Mouse (Mus musculus): ENCODE measurements around the gene Ttll9. TPM values are rescaled to one million over a fixed set of nuclear protein-coding genes. Genes with fewer than 3 reads are reported as not detected.

Ttll9 gene
- polyA plus RNA-seq, 2 experiments: 0.14 to 0.47 TPM

- ATAC-seq (ENCODE audit: low FRiP score, low read depth) (no peak; the same call in 1 of the 2 replicates), DNase-seq (ENCODE audit: low spot score) (no peak)
- no peak overlapping the region for H3K4me3 ChIP-seq (replicated peaks; ENCODE audit: low read length)
- H3K27ac ChIP-seq (replicated peaks; ENCODE audit: low read depth, low read length): no peak overlapping the region
- TF ChIP-seq POLR2A (IDR thresholded peaks at IDR 0.05; ENCODE audit: borderline replicate concordance, extremely low read depth, insufficient read depth, insufficient read length): no peak
- peaks cover 6% of the 10 kb centered on the region for H3K4me1 ChIP-seq (ENCODE audit: control insufficient read depth, insufficient read depth, low read length)
- 89% methylated on average over 12 of the region's 12 CpGs for WGBS
- no peak overlapping the region for H3K4me2 ChIP-seq (replicated peaks; ENCODE audit: low read depth, low read length, severe bottlenecking)
- no peak overlapping the region for H3K9ac ChIP-seq (ENCODE audit: low read depth, low read length, severe bottlenecking)
- H3K27me3 ChIP-seq (ENCODE audit: control insufficient read depth, insufficient read depth, low read length): no peaks in the 10 kb centered on the region
- peaks cover 59% of the 10 kb centered on the region for H3K36me3 ChIP-seq (ENCODE audit: control insufficient read depth, insufficient read depth, low read length)
- no peaks in the 10 kb centered on the region for H3K9me3 ChIP-seq (ENCODE audit: control insufficient read depth, low read length)
Observed at GRCm38 (mm10) chr2:153009192-153009973, 47.1 kb downstream of the Ttll9 start.

GRCm38 (mm10) chr2:153013724-153014515, 51.6 kb downstream of the Ttll9 start:
- Histone ChIP-seq H3K27ac (replicated peaks; ENCODE audit: low read depth, low read length) (no peak overlapping the region), H3K9me3 (ENCODE audit: control insufficient read depth, low read length) (no peaks in the 10 kb centered on the region), H3K36me3 (ENCODE audit: control insufficient read depth, insufficient read depth, low read length) (peaks cover 40% of the 10 kb centered on the region), H3K27me3 (ENCODE audit: control insufficient read depth, insufficient read depth, low read length) (no peaks in the 10 kb centered on the region), H3K4me1 (ENCODE audit: control insufficient read depth, insufficient read depth, low read length) (peaks cover 8% of the 10 kb centered on the region), H3K4me3 (replicated peaks; ENCODE audit: low read length) (peak overlapping the region; percentile 82), H3K9ac (ENCODE audit: low read depth, low read length, severe bottlenecking) (peak overlapping the region; percentile 85), H3K4me2 (replicated peaks; ENCODE audit: low read depth, low read length, severe bottlenecking) (peak overlapping the region; percentile 85)
- TF ChIP-seq POLR2A (IDR thresholded peaks at IDR 0.05; ENCODE audit: borderline replicate concordance, extremely low read depth, insufficient read depth, insufficient read length): no peak
- DNase-seq (ENCODE audit: low spot score) (no peak), ATAC-seq (ENCODE audit: low FRiP score, low read depth) (no peak)
- 87% methylated on average over 11 of the region's 11 CpGs for WGBS

- Histone ChIP-seq H3K4me3 (replicated peaks; ENCODE audit: low read length) (peak within 1 kb of the TSS; percentile 82), H3K27me3 (ENCODE audit: control insufficient read depth, insufficient read depth, low read length) (no peaks in the 10 kb centered on the region), H3K9me3 (ENCODE audit: control insufficient read depth, low read length) (no peaks in the 10 kb centered on the region), H3K4me2 (replicated peaks; ENCODE audit: low read depth, low read length, severe bottlenecking) (peak within 1 kb of the TSS; percentile 85), H3K4me1 (ENCODE audit: control insufficient read depth, insufficient read depth, low read length) (peaks cover 8% of the 10 kb centered on the region), H3K36me3 (ENCODE audit: control insufficient read depth, insufficient read depth, low read length) (peaks cover 30% of the 10 kb centered on the region), H3K9ac (ENCODE audit: low read depth, low read length, severe bottlenecking) (peak within 1 kb of the TSS; percentile 85), H3K27ac (replicated peaks; ENCODE audit: low read depth, low read length) (no peak within 1 kb of the TSS)
- DNase-seq (ENCODE audit: low spot score) (peak; percentile 92), ATAC-seq (ENCODE audit: low FRiP score, low read depth) (peak; percentile 94)
- TF ChIP-seq POLR2A (IDR thresholded peaks at IDR 0.05; ENCODE audit: borderline replicate concordance, extremely low read depth, insufficient read depth, insufficient read length): 0 out of 2 replicates have a peak, but pooled peaks have one; percentile 26
- 2% methylated on average over 54 of the region's 54 CpGs for WGBS
Observed at GRCm38 (mm10) chr2:153014758-153015593, 52.7 kb downstream of the Ttll9 start, which contains the start of gene Pdrg1. Gene Pdrg1 (minus strand): TSS chr2:153015427.

- H3K4me3 ChIP-seq (replicated peaks; ENCODE audit: low read length): peak overlapping the region; percentile 82; the same call in 1 of the 2 replicates
- DNase-seq (ENCODE audit: low spot score): no peak
Observed at GRCm38 (mm10) chr2:153015804-153016203, 53.5 kb downstream of the Ttll9 start.

More at GRCm38 (mm10) chr2:153015804-153016203, 53.5 kb downstream of the Ttll9 start:
- peaks cover 21% of the 10 kb centered on the region for H3K36me3 ChIP-seq (ENCODE audit: control insufficient read depth, insufficient read depth, low read length)
- no peak overlapping the region for H3K9ac ChIP-seq (ENCODE audit: low read depth, low read length, severe bottlenecking)
- H3K27me3 ChIP-seq (ENCODE audit: control insufficient read depth, insufficient read depth, low read length): no peaks in the 10 kb centered on the region
- TF ChIP-seq POLR2A (IDR thresholded peaks at IDR 0.05; ENCODE audit: borderline replicate concordance, extremely low read depth, insufficient read depth, insufficient read length): no peak
- H3K9me3 ChIP-seq (ENCODE audit: control insufficient read depth, low read length): no peaks in the 10 kb centered on the region
- H3K4me2 ChIP-seq (replicated peaks; ENCODE audit: low read depth, low read length, severe bottlenecking): peak overlapping the region; percentile 31; the same call in 1 of the 2 replicates
- peaks cover 8% of the 10 kb centered on the region for H3K4me1 ChIP-seq (ENCODE audit: control insufficient read depth, insufficient read depth, low read length)
- no peak for ATAC-seq (ENCODE audit: low FRiP score, low read depth)
- 51% methylated on average over 8 of the region's 8 CpGs for WGBS
- no peak overlapping the region for H3K27ac ChIP-seq (replicated peaks; ENCODE audit: low read depth, low read length)
